Mouse (Mus musculus) erythroblast, embryonic 14.5 days (primary cell): ENCODE data around the gene Sh3gl2. TPM values are rescaled to one million over a fixed set of nuclear protein-coding genes. Genes with fewer than 3 reads are reported as not detected.

Experiments
- H3K27me3 ChIP-seq: 2 replicates; pipeline ENCODE4 v1.6.1; 2012; ENCODE audit warnings: inconsistent platforms; ENCODE audit not compliant: control insufficient read depth
- H3K36me3 ChIP-seq: 2 replicates; pipeline ENCODE4 v1.6.1; 2012; ENCODE audit warnings: mild to moderate bottlenecking, inconsistent platforms; ENCODE audit not compliant: control insufficient read depth
- H3K4me1 ChIP-seq: 2 replicates; pipeline ENCODE4 v1.6.1; 2012; ENCODE audit warnings: inconsistent platforms; ENCODE audit not compliant: control insufficient read depth
- H3K4me3 ChIP-seq: replicated peaks from 2 replicates; pipeline ENCODE3; 2012; ENCODE audit warnings: moderate library complexity, mild to moderate bottlenecking, inconsistent platforms
- H3K9me3 ChIP-seq: 2 replicates; pipeline ENCODE4 v1.6.1; 2012; ENCODE audit warnings: low read length, inconsistent platforms, mixed read lengths; ENCODE audit not compliant: control insufficient read depth
- GATA1 ChIP-seq: IDR thresholded peaks from 2 replicates; pipeline ENCODE4 v1.6.1; 2012; ENCODE audit warnings: low read length, inconsistent platforms, mixed read lengths
- TAL1 ChIP-seq: IDR thresholded peaks from 3 replicates; pipeline ENCODE4 v1.6.1; 2012; ENCODE audit warnings: low read length, inconsistent platforms, mixed read lengths
- polyA plus RNA-seq: library from polyadenylated mRNA; stranded (reverse); fragments of >175 nt; gene quantifications from 2 replicates; pipeline ENCODE4 v1.2.3, GENCODE M21; 2012

Sh3gl2 gene
- polyA plus RNA-seq, 1 experiment, result not detected

DNA sequence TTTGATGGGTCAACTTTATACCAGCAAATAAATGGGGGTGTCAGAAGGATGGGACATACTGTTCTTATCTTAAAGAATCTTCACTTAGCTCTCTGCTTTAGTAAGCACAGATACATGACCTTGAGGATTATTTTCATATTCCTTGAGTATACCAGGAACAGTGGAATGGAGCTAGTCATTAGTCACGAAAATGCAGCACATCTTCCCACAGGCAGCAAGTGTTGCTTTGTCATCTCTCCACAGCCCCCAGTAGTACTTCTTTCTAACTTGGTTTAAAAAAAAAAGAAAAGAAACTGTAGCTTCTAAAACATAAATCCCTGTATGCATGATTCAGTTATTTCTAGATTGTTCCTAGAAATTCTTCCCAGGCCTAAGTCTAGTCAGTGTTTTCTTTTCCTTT lies 121.1 kb downstream of the Sh3gl2 start:
- Histone ChIP-seq H3K36me3 (no peaks in the 10 kb centered on the region), H3K9me3 (no peaks in the 10 kb centered on the region), H3K27me3 (no peaks in the 10 kb centered on the region), H3K4me3 (no peak overlapping the region), H3K4me1 (no peaks in the 10 kb centered on the region)
- TF ChIP-seq GATA1 (no peak), TAL1 (no peak)

DNA sequence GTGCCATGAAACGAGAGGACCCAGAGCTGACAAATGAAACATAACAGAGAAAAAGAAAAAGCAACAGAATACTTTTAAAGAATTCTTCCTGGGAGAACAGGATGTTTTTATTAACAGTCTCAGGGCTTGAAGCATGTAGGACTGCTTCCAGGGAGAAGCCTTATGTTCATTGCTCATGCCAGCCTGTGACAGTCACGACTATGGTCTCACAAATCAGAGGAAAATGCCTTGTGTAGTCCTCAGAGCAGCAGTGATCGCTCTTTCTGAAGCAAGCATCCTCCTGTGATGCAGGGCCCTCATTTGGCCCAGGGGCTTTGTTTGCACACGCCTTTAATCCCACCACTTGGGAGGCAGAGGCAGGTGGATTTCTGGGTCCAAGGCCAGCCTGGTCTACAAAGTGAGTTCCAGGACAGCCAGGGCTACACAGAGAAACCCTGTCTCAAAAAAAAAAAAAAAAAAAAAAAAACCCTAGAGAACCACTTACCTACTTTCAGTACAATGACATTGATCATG lies 129.8 kb downstream of the Sh3gl2 start:
- H3K27me3 ChIP-seq, result no peaks in the 10 kb centered on the region
- no peaks in the 10 kb centered on the region for H3K36me3 ChIP-seq
- no peak for TF ChIP-seq GATA1
- no peak for TF ChIP-seq TAL1
- no peaks in the 10 kb centered on the region for H3K9me3 ChIP-seq
- H3K4me1 ChIP-seq, result no peaks in the 10 kb centered on the region
- H3K4me3 ChIP-seq, result no peak overlapping the region

DNA sequence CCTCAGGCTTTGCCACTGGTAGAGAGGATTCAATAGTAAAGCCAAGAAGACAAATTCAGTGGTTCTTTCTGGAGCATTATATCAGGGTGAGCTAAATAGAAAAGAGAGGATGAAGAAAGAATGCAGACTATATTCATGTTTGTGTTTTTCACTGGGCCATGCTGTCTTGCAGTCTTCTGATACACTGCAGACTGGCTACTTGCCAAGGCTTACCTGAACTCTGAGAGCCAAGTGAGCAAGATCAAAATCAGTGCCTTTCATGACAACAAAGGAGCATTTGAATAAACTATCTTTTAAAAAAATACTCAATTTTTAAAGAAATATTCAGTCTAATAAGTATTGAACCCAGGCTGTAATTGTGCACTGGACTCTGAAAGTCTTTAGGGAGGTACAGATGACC lies 131.4 kb downstream of the Sh3gl2 start:
- H3K4me3 ChIP-seq, result no peak overlapping the region
- no peaks in the 10 kb centered on the region for H3K36me3 ChIP-seq
- TF ChIP-seq GATA1 (no peak), TAL1 (no peak)
- H3K4me1 ChIP-seq, result no peaks in the 10 kb centered on the region
- no peaks in the 10 kb centered on the region for H3K27me3 ChIP-seq
- H3K9me3 ChIP-seq, result no peaks in the 10 kb centered on the region

DNA sequence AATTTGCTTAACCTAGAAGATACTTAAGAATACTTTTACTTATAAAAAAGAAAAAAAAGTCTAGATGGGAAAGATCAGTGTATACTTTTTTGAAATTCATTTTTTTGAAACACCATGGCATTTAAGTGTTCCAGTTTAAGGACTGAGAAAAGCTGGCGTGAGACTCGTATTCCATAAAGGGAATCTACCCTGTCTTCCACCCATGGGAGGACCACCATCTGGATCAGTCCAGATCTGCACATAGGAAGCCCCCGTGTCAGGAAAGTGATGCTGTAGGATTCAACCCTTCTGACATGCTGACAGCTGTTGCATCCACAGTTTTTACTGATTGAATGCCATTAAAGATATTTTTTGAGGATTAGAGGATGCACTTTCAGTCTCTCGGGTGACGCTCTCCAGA lies 134.2 kb downstream of the Sh3gl2 start:
- TF ChIP-seq TAL1 (no peak), GATA1 (no peak)
- Histone ChIP-seq H3K36me3 (no peaks in the 10 kb centered on the region), H3K27me3 (no peaks in the 10 kb centered on the region)

DNA sequence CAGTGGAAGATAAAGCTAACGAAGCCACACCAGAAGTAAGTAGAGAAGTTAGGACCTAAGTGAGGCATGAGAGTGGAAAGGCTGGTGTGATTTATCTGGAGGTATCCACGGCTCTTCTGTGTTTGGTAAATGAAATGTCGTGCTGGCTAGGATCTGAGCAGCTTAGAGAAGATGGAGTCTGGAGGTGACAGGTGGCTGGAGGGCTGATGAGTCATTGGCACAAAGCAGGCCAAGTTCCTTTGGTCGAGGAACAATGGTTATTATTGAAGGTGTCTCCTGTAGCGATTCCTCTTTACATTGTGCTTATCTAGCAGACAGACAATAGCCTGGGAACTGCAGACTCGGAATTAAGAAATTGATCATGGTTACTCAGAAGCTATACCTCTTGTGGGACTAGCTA lies 135.8 kb downstream of the Sh3gl2 start:
- H3K36me3 ChIP-seq, result no peaks in the 10 kb centered on the region
- H3K27me3 ChIP-seq, result no peaks in the 10 kb centered on the region
- TF ChIP-seq GATA1, result no peak
- no peak for TF ChIP-seq TAL1
- H3K9me3 ChIP-seq, result no peaks in the 10 kb centered on the region
- no peaks in the 10 kb centered on the region for H3K4me1 ChIP-seq
- H3K4me3 ChIP-seq, result no peak overlapping the region

More for the DNA sequence above, 134.2 kb downstream of the Sh3gl2 start:
- Histone ChIP-seq H3K4me3 (no peak overlapping the region), H3K9me3 (no peaks in the 10 kb centered on the region), H3K4me1 (no peaks in the 10 kb centered on the region)

DNA sequence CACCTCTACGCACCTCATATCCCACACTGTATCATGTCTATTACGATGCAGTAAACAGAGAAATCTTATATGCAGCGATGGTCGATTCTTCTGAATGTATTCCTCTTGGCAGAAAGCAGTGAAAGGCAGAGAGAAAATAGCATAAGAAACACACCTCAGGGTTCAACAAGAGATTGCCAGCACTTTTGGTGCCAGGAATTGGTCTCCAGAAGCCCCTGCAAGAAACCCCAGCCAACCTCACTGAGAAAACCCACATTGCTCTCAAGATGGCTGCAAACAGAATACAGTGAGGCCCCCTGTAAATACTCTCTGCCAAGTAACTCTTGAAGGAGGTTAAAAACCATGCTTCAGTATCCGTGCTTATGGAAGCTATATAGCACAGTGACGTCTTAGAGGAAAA lies 141.0 kb downstream of the Sh3gl2 start:
- Histone ChIP-seq H3K36me3 (no peaks in the 10 kb centered on the region), H3K9me3 (no peaks in the 10 kb centered on the region), H3K27me3 (no peaks in the 10 kb centered on the region), H3K4me1 (no peaks in the 10 kb centered on the region), H3K4me3 (no peak overlapping the region)
- TF ChIP-seq GATA1 (no peak), TAL1 (no peak)

DNA sequence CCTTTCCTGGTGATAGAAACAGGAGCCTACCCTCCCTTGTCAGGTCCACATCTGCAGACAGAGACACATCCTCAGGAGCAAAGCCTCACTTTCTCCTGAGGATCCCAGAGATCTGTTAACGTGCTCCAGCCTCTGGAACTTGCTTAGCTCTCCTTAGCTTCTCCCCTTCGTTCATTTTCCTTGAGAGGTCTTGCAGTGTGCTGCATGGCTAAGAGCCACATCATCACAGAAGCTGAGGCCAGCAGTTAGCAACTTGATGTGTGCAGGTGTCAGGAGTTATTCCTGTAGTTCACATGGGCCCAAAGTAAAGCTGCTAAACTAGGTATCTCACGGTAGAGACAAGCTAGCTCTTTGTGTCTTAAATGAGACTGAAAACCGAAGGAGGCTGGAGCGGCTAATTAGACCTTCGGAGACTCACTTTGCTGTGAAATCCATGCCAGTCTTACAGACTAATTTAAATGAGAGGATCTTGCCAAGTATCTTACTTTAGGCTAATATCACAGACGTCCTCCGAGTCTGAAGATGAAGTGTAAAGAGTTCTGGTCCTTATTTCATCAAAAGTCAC lies 143.2 kb downstream of the Sh3gl2 start:
- TF ChIP-seq GATA1, result no peak
- Histone ChIP-seq H3K4me3 (no peak overlapping the region), H3K9me3 (no peaks in the 10 kb centered on the region), H3K36me3 (no peaks in the 10 kb centered on the region), H3K27me3 (no peaks in the 10 kb centered on the region), H3K4me1 (no peaks in the 10 kb centered on the region)

DNA sequence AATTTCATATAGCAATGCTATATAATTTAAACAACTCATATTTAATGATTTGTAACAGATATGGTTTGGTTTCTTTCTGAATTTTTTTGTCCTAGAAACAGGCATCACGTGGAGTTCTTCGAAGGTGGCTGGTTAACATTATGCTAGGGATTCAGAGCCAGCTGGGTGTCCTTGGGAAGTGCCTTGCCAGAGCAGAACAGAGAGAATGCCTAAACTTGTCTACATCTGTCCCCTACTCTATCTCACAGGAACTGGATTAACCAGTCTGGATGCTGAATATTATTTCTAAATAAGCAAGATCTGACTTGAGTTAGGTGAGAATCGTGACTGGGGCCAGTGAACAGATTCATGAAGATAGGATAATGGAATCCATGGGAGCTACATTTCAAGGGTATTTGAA lies 157.7 kb downstream of the Sh3gl2 start:
- Histone ChIP-seq H3K27me3 (no peaks in the 10 kb centered on the region), H3K36me3 (no peaks in the 10 kb centered on the region), H3K9me3 (no peaks in the 10 kb centered on the region; the same call in 1 of the 2 replicates), H3K4me3 (no peak overlapping the region), H3K4me1 (no peaks in the 10 kb centered on the region)
- TF ChIP-seq GATA1 (no peak), TAL1 (no peak)

DNA sequence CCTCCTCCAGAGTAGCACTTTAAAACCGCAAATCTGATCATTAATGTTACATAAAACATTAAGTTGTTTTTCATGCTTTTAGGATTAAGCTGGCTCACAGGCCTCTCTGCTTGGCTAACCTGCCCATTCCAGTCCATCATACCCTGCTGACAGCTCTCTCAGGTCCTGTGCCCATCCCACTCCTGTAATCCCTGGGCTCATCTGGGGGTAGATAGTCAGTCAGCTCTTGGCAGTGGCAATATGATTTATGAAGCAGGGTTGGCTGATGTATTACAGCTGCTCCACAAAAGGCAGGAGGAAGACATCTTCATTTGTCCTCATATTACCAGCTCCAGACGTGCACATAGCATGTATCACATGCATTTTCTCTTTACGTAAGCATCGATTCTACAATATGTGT lies 158.3 kb downstream of the Sh3gl2 start:
- Histone ChIP-seq H3K36me3 (no peaks in the 10 kb centered on the region), H3K4me3 (no peak overlapping the region), H3K27me3 (no peaks in the 10 kb centered on the region), H3K4me1 (no peaks in the 10 kb centered on the region), H3K9me3 (no peaks in the 10 kb centered on the region; the same call in 1 of the 2 replicates)
- TF ChIP-seq GATA1, result no peak
- no peak for TF ChIP-seq TAL1

DNA sequence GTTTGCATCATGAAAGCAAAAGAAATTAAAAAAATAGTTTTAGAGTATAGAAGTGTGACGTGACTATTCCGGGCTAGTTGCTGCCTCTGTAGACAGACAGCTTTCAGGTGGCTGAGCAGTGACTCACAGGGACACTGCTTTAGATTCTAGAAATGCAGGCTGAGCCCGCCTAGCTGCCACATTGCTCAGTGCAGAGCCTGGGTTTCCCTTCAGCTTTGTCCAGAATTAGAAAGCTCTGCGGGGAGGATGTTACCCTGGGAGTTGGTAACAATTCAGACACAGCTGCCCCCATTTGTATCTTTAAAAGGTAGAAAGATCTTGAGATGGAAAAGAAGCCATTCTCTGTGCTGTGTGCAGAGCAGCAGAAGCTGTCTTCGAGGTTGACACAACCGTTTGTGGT lies 166.1 kb downstream of the Sh3gl2 start:
- no peaks in the 10 kb centered on the region for H3K4me1 ChIP-seq
- H3K27me3 ChIP-seq, result no peaks in the 10 kb centered on the region
- H3K36me3 ChIP-seq, result no peaks in the 10 kb centered on the region
- no peak for TF ChIP-seq TAL1
- TF ChIP-seq GATA1, result no peak
- no peak overlapping the region for H3K4me3 ChIP-seq
- peaks cover 3% of the 10 kb centered on the region; the same call in 1 of the 2 replicates for H3K9me3 ChIP-seq
